Mouse (Mus musculus) CH12.LX (cell line): Measurements from ENCODE around the gene Upp2. TPM values are rescaled to one million over a fixed set of nuclear protein-coding genes. Genes with fewer than 3 reads are reported as not detected.

Source experiments
- DNase-seq: peaks from one replicate; pipeline ENCODE4 v3.0.0-alpha.2; 2013; ENCODE audit errors: extremely low read depth
- H3K27ac ChIP-seq: 2 replicates; pipeline ENCODE4 v1.5.1; 2012; ENCODE audit warnings: low read depth, mild to moderate bottlenecking, control low read depth, moderate library complexity; ENCODE audit not compliant: insufficient read depth
- H3K27me3 ChIP-seq: replicated peaks from 2 replicates; pipeline ENCODE3; 2012; ENCODE audit warnings: inconsistent platforms
- H3K36me3 ChIP-seq, 2 experiments: replicated peaks in 1 of 2; 2 replicates each; pipeline versions ENCODE3 to v1.6.1; 2012; ENCODE audit warnings: inconsistent platforms in 1 of 2, low read length in 1 of 2, mild to moderate bottlenecking in 1 of 2, mixed read lengths in 1 of 2, moderate library complexity in 1 of 2; ENCODE audit not compliant: control insufficient read depth in 1 of 2, insufficient read depth in 1 of 2
- H3K4me1 ChIP-seq, 2 experiments: 2 replicates each; pipeline ENCODE4 v1.6.1; 2012; ENCODE audit warnings: inconsistent platforms in 1 of 2, moderate library complexity in 1 of 2; ENCODE audit not compliant: insufficient read depth in 2 of 2, control insufficient read depth in 1 of 2
- H3K4me2 ChIP-seq: 2 replicates; pipeline ENCODE4 v1.6.1; 2012; ENCODE audit warnings: low read depth, mild to moderate bottlenecking, control low read depth; ENCODE audit not compliant: poor library complexity, insufficient read depth, severe bottlenecking
- H3K4me3 ChIP-seq, 3 experiments: fragments of 150-350 bp in 1 of 3; sonication (generic) in 1 of 3; replicated peaks in 1 of 3; 2 replicates each; pipeline versions ENCODE3 to v1.5.1; 2011 to 2012; ENCODE audit warnings: low read depth in 2 of 3, low read length in 2 of 3, mild to moderate bottlenecking in 2 of 3, moderate library complexity in 2 of 3, control low read depth in 1 of 3, improper control_type of control experiment in 1 of 3, inconsistent platforms in 1 of 3, mixed read lengths in 1 of 3; ENCODE audit not compliant: poor library complexity in 1 of 3
- H3K79me2 ChIP-seq: replicated peaks from 2 replicates; pipeline ENCODE4 v1.6.1; 2012; ENCODE audit warnings: mild to moderate bottlenecking, moderate library complexity; ENCODE audit not compliant: control insufficient read depth, poor library complexity, insufficient read depth, severe bottlenecking; ENCODE audit errors: extremely low read depth
- H3K9ac ChIP-seq: 2 replicates; pipeline ENCODE4 v1.6.1; 2012; ENCODE audit warnings: low read depth, mild to moderate bottlenecking, control low read depth, moderate library complexity; ENCODE audit not compliant: insufficient read depth
- H3K9me3 ChIP-seq: replicated peaks from 2 replicates; pipeline ENCODE3; 2012; ENCODE audit warnings: low read length, inconsistent platforms, mixed read lengths
- BHLHE40 ChIP-seq: IDR thresholded peaks from 2 replicates; pipeline ENCODE4 v1.6.1; 2011; ENCODE audit warnings: mild to moderate bottlenecking, low read depth, low read length, improper control_type of control experiment
- CHD2 ChIP-seq: IDR thresholded peaks from 2 replicates; pipeline ENCODE4 v1.6.1; 2011; ENCODE audit warnings: low read length, improper control_type of control experiment
- CTCF ChIP-seq, 2 experiments: IDR thresholded peaks in 1 of 2; conservative IDR thresholded peaks in 1 of 2; 2 replicates each; pipeline ENCODE4 v1.5.1; 2011 to 2012; ENCODE audit warnings: low read depth in 2 of 2, low read length in 2 of 2, improper control_type of control experiment in 1 of 2, inconsistent platforms in 1 of 2, mild to moderate bottlenecking in 1 of 2, moderate library complexity in 1 of 2
- E2F4 ChIP-seq: IDR thresholded peaks from 2 replicates; pipeline ENCODE4 v1.6.1; 2011; ENCODE audit warnings: low read depth, low read length, improper control_type of control experiment; ENCODE audit not compliant: insufficient replicate concordance
- ETS1 ChIP-seq: conservative IDR thresholded peaks from 2 replicates; pipeline ENCODE4 v1.6.1; 2012; ENCODE audit warnings: low read depth, mild to moderate bottlenecking, inconsistent platforms, low read length, improper control_type of control experiment, moderate library complexity
- IRF4 ChIP-seq: IDR thresholded peaks from 2 replicates; pipeline ENCODE4 v1.6.1; 2014; ENCODE audit warnings: low read depth, mild to moderate bottlenecking, inconsistent platforms, low read length, improper control_type of control experiment
- JUND ChIP-seq: conservative IDR thresholded peaks from 2 replicates; pipeline ENCODE4 v1.6.1; 2011; ENCODE audit warnings: low read depth, low read length, improper control_type of control experiment
- KAT2A ChIP-seq: IDR thresholded peaks from 2 replicates; pipeline ENCODE4 v1.6.1; 2012; ENCODE audit warnings: low read length, improper control_type of control experiment, inconsistent platforms; ENCODE audit not compliant: insufficient replicate concordance
- MAFK ChIP-seq: IDR thresholded peaks from 2 replicates; pipeline ENCODE4 v1.6.1; 2011; ENCODE audit warnings: low read length, improper control_type of control experiment; ENCODE audit not compliant: insufficient replicate concordance
- MAX ChIP-seq: IDR thresholded peaks from 2 replicates; pipeline ENCODE4 v1.6.1; 2011; ENCODE audit warnings: low read length, improper control_type of control experiment
- MEF2A ChIP-seq: IDR thresholded peaks from 2 replicates; pipeline ENCODE4 v1.6.1; 2014; ENCODE audit warnings: low read depth, mild to moderate bottlenecking, inconsistent platforms, low read length, improper control_type of control experiment, borderline replicate concordance
- MXI1 ChIP-seq: IDR thresholded peaks from 2 replicates; pipeline ENCODE4 v1.6.1; 2011; ENCODE audit warnings: mild to moderate bottlenecking, low read depth, low read length, improper control_type of control experiment
- NRF1 ChIP-seq: IDR thresholded peaks from 2 replicates; pipeline ENCODE4 v1.6.1; 2014; ENCODE audit warnings: low read depth, mild to moderate bottlenecking, inconsistent platforms, low read length, improper control_type of control experiment, moderate library complexity
- PAX5 ChIP-seq: IDR thresholded peaks from 2 replicates; pipeline ENCODE4 v1.6.1; 2012; ENCODE audit warnings: low read length, inconsistent platforms, mixed read lengths
- POLR2AphosphoS2 ChIP-seq: IDR thresholded peaks from 2 replicates; pipeline ENCODE4 v1.6.1; 2011; ENCODE audit warnings: low read depth, low read length, improper control_type of control experiment
- RCOR1 ChIP-seq: conservative IDR thresholded peaks from 2 replicates; pipeline ENCODE4 v1.6.1; 2012; ENCODE audit warnings: low read depth, mild to moderate bottlenecking, inconsistent platforms, low read length, improper control_type of control experiment
- TBP ChIP-seq: conservative IDR thresholded peaks from 2 replicates; pipeline ENCODE4 v1.6.1; 2011; ENCODE audit warnings: low read depth, low read length, improper control_type of control experiment
- UBTF ChIP-seq: IDR thresholded peaks from 2 replicates; pipeline ENCODE4 v1.6.1; 2012; ENCODE audit warnings: low read depth, mild to moderate bottlenecking, inconsistent platforms, low read length, improper control_type of control experiment, moderate library complexity
- USF1 ChIP-seq: IDR thresholded peaks from 2 replicates; pipeline ENCODE4 v1.6.1; 2014; ENCODE audit warnings: low read depth, mild to moderate bottlenecking, inconsistent platforms, low read length, improper control_type of control experiment
- USF2 ChIP-seq: conservative IDR thresholded peaks from 2 replicates; pipeline ENCODE4 v1.6.1; 2011; ENCODE audit warnings: low read depth, low read length, improper control_type of control experiment
- ZC3H11A ChIP-seq: IDR thresholded peaks from 2 replicates; pipeline ENCODE4 v1.6.1; 2012; ENCODE audit warnings: low read depth, mild to moderate bottlenecking, inconsistent platforms, low read length, improper control_type of control experiment
- ZMIZ1 ChIP-seq: IDR thresholded peaks from 2 replicates; pipeline ENCODE4 v1.6.1; 2012; ENCODE audit warnings: low read depth, mild to moderate bottlenecking, inconsistent platforms, low read length, improper control_type of control experiment
- dilution Hi-C: fragments of 300-500 bp; cut with MboI; formaldehyde crosslinking; loops from 2 replicates; pipeline ENCODE4 v1.14.3; 2020; ENCODE audit warnings: low sequenced_read_pairs; ENCODE audit not compliant: extremely low pct_unique_long_range_greater_than_20kb, extremely low pct_ligation_motif_present
- in situ Hi-C: fragments of 300-500 bp; cut with MboI; formaldehyde crosslinking; loops from 3 replicates; pipeline ENCODE4 v1.14.3; 2019; ENCODE audit warnings: low sequenced_read_pairs, low pct_ligation_motif_present, low pct_unique_long_range_greater_than_20kb, mixed read lengths
- polyA plus RNA-seq: library from polyadenylated mRNA; unstranded; fragments of >175 nt; gene quantifications from 2 replicates; pipeline ENCODE4 v1.2.1, GENCODE M21; 2012; ENCODE audit warnings: low read depth; ENCODE audit not compliant: insufficient read length
- total RNA-seq, 2 experiments: library from RNA; depleted of rRNA; stranded (reverse); fragments of 300-350 nt in 1 of 2; fragments of >200 nt in 1 of 2; gene quantifications; 2 replicates each; pipeline ENCODE4 v1.2.3; 2012 to 2014

Upp2 gene
- total and polyA plus RNA-seq, 3 experiments = not detected

DNA sequence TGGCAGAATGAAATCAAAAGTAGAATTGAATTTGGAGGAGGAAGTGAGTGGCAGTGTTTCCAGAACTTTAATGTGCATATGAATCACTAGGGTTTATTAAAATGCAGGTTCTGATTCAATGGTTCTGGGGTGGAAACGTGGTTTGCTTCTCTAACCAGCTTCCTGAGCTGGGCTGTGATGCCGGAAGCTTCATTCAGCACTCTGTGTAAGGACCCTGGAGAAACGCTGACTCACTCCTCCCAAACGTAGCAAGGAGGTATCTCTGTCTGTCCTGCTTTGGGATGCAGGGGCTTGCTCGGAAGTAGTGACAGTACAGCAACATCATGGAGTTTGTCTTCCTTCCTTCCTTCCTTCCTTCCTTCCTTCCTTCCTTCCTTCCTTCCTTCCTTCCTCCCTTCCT is 192.6 kb downstream of the Upp2 start:
- TF ChIP-seq JUND = no peak
- no peak for TF ChIP-seq IRF4
- no peak for TF ChIP-seq ETS1
- TF ChIP-seq USF1 = no peak
- no peak for TF ChIP-seq BHLHE40
- no peak for TF ChIP-seq MXI1
- TF ChIP-seq CHD2 = no peak
- no peak for TF ChIP-seq RCOR1
- no peak for TF ChIP-seq ZMIZ1
- no peak for TF ChIP-seq POLR2AphosphoS2
- no peak for TF ChIP-seq MAX
- TF ChIP-seq UBTF = no peak
- TF ChIP-seq USF2 = no peak
- no peak for TF ChIP-seq ZC3H11A
- TF ChIP-seq MEF2A = no peak
- no peak for TF ChIP-seq MAFK
- no peak for TF ChIP-seq NRF1
- TF ChIP-seq PAX5 = no peak
- TF ChIP-seq E2F4 = no peak
- no peak for TF ChIP-seq KAT2A
- no peaks in the 10 kb centered on the region for H3K79me2 ChIP-seq
- in situ Hi-C loops = no loop called here
- no peaks in the 10 kb centered on the region for H3K4me1 ChIP-seq
- no peaks in the 10 kb centered on the region for H3K27me3 ChIP-seq
- H3K27ac ChIP-seq = no peak overlapping the region
- dilution Hi-C loops = no loop called here
- H3K4me3 ChIP-seq = no peak overlapping the region
- H3K4me2 ChIP-seq = no peak overlapping the region
- no peak overlapping the region for H3K9ac ChIP-seq
- H3K9me3 ChIP-seq = peaks cover 43% of the 10 kb centered on the region
- DNase-seq = no peak
- H3K36me3 ChIP-seq = no peaks in the 10 kb centered on the region

- no peak overlapping the region for H3K4me2 ChIP-seq
- H3K4me3 ChIP-seq = no peak overlapping the region
- TF ChIP-seq MXI1 = no peak
- TF ChIP-seq POLR2AphosphoS2 = no peak
- TF ChIP-seq CTCF (conservative IDR thresholded peaks at IDR 0.05 in 1 of 2, IDR thresholded peaks at IDR 0.05 in 1 of 2; ENCODE audit: low read depth in 2 of 2, low read length in 2 of 2) = no peak
- no peak for TF ChIP-seq BHLHE40
- no peak for TF ChIP-seq TBP
- TF ChIP-seq RCOR1 = no peak
- no peak for TF ChIP-seq MEF2A
- no peaks in the 10 kb centered on the region for H3K79me2 ChIP-seq
- DNase-seq = no peak
- in situ Hi-C loops (no loop called here), dilution Hi-C loops (no loop called here)
- no peaks in the 10 kb centered on the region for H3K27me3 ChIP-seq
- no peaks in the 10 kb centered on the region for H3K36me3 ChIP-seq
- H3K4me1 ChIP-seq = no peaks in the 10 kb centered on the region
- H3K9me3 ChIP-seq = peaks cover 61% of the 10 kb centered on the region
- H3K9ac ChIP-seq = no peak overlapping the region
- no peak overlapping the region for H3K27ac ChIP-seq
These were observed 198.0 kb downstream of the Upp2 start for GRCm38 (mm10) chr2:58765141-58765540.
